Mouse (Mus musculus) testis, adult 2 months (tissue): ENCODE measurements at regions not wholly inside any gene's neighbourhood (a gene's known extent, or its start where the extent isn't known, plus 50 kb on each side); places are given as distances from the start of the nearest gene placed in this dataset.

Experiments
- CTCF ChIP-seq: fragments of 200-500 bp; IDR thresholded peaks from 2 replicates; pipeline ENCODE4 v1.5.1; 2012; ENCODE audit warnings: low read depth, mild to moderate bottlenecking, inconsistent platforms, low read length, moderate library complexity; ENCODE audit not compliant: control insufficient read depth, insufficient read depth, insufficient replicate concordance
- POLR2A ChIP-seq: fragments of 200-500 bp; IDR thresholded peaks from 2 replicates; pipeline ENCODE4 v1.6.1; 2012; ENCODE audit warnings: low read depth, mild to moderate bottlenecking, inconsistent platforms, low read length, moderate library complexity; ENCODE audit not compliant: control insufficient read depth

- TF ChIP-seq POLR2A (no peak), CTCF (no peak)
These were observed 197.2 kb upstream of the Cobl start for GRCm38 (mm10) chr11:12661824-12662443.
